Mouse (Mus musculus) inflammation-experienced regulatory T-cells (primary cell): ENCODE measurements around the gene Sqor. TPM values are rescaled to one million over a fixed set of nuclear protein-coding genes. Genes with fewer than 3 reads are reported as not detected.

ENCODE experiments used
- polyA plus RNA-seq, 2 experiments: library from polyadenylated mRNA; unstranded; fragments of 100-300 nt; shearing (Covaris generic); gene quantifications; one replicate each; pipeline ENCODE4 v1.2.1; 2017

The Sqor gene
- 10 to 100 TPM; 13.9 to 20.3 TPM for polyA plus RNA-seq

GRCm38 (mm10) chr2:122765071-122765793 is at the start of gene Sqor:
Sqor (plus strand) TSS chr2:122765237.

GRCm38 (mm10) chr2:122737894-122738830 is 26.9 kb upstream of the Sqor start, which contains the start of gene Bloc1s6:
Bloc1s6 (plus strand) TSS chr2:122738503.

Other genes with a start within 250 kb of the Sqor start
- 1 to 10 TPM in 1 of 2 experiments, under 1 TPM in 1; 0.11 to 3.0 TPM for gene Gatm, start 153.9 kb upstream of the Sqor start, polyA plus RNA-seq
- gene AA467197, start 128.3 kb upstream of the Sqor start, polyA plus RNA-seq, result 1 to 10 TPM in 1 of 2 experiments, under 1 TPM in 1; 0.34 to 1.8 TPM
- gene Slc30a4, start 62.6 kb upstream of the Sqor start, polyA plus RNA-seq, result 1 to 10 TPM; 1.3 to 3.4 TPM
- gene Bloc1s6, start 26.7 kb upstream of the Sqor start, polyA plus RNA-seq, result 10 to 100 TPM; 43.6 to 58.3 TPM